Mouse (Mus musculus) retina, postnatal 1 day (tissue): ENCODE measurements at regions not wholly inside any gene's neighbourhood (a gene's known extent, or its start where the extent isn't known, plus 50 kb on each side); places are given as distances from the start of the nearest gene placed in this dataset.

Experiments used
- DNase-seq: peaks from one replicate; pipeline ENCODE4 v3.0.0-alpha.2; 2012

DNA sequence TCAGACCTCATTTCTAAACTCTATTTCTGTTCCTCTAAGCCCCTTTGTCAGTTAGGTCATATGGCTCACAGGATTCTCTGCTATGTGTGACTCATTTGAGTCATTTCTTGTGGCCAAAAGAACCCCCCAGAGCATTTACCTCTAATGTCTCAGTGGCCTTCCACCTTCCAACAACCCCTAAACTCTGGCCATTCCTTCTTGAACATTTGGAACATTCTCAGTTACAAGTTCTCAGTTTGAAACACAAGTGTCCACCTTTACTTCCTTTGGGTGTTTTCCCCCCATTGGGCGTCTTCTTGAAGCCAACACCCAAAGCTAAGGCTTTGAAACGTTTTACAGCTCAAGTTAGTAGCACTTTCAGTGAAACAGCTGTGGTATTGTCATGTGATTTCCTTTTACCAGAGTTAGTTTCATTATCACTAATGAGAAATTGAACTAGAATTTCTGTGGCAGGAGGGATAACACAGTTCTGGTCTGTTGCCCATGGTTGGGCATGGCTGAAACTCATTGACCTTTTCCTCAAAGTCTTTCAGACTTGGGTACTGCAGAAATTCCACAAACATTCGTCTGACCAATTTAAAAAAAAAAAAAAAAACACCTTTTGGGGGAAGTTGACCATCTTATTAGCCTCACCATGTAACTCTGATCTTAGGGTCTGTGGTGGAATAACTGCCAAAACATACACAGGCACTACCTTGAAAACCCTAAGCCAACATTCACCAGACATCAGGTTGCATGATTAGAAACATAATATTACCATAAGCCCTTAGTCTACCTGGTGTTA, 201.8 kb downstream of the Nfkbiz start:
- DNase-seq: no peak

GRCm38 (mm10) chr16:55636224-55636623, 202.5 kb downstream of the Nfkbiz start:
- no peak for DNase-seq

DNA sequence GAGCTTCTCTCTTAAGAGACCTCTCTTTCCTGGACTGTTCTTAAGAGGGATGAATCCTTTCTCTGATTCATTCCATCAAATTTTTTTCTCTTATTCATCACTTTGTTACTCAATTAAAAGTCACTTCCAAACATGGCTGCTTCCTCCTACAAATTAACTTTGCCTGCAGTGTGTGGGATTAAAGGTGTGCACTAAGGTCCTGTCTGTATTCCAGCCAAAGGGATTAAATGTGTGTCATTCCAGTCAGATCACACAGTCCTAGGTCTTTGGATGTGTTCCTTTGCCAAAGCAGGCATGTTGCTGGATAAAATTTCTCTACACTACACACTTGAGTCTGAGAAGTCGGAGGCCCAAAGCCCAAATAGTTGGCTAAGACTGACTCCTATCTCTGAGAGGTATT, 204.0 kb downstream of the Nfkbiz start:
- DNase-seq: no peak

- no peak for DNase-seq
These were observed 206.5 kb downstream of the Nfkbiz start for GRCm38 (mm10) chr16:55632220-55632619.

DNA sequence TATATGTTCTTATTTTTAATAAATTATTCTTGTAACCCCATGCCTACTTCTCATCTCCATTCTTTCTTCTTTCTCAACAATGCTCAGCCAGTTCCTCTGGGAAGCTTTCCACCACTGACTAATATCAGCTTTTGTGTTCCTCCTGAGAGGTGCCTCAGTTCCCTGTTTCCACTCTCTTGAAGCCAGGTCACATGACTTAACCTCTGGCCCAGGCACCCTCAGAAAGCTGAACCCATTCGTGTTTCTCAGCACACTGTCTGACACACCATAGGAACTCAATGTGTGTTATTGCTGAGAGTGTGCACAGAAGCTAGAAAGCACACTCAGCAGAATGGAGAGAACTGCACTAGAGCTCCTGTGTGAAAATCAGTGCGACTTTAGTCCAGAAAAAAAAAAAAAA, 207.1 kb downstream of the Nfkbiz start:
- DNase-seq: no peak

- no peak for DNase-seq
These were observed 207.7 kb downstream of the Nfkbiz start for GRCm38 (mm10) chr16:55631048-55631447.

- DNase-seq: no peak
These were observed 211.2 kb downstream of the Nfkbiz start for GRCm38 (mm10) chr16:55627531-55627930.

DNA sequence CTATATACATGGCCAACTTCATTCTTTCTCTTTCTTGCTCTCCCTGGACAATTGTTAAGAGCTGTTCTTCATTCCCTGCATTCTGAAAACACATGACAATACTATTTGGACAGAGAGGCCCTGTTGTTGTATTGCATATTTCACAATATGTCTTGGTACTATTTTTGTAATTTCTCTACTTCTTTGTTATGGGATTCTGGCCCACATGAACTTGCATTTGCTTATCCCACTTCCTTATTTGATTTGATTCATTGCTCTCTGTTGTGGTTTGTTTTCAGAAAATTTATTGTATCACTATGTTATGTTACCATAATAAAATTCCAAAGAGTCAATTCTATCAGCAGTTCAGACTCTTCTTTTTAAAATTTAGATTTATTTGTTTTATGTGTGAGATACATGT, 215.3 kb downstream of the Nfkbiz start:
- no peak for DNase-seq

- no peak for DNase-seq
These were observed 219.0 kb downstream of the Nfkbiz start for GRCm38 (mm10) chr16:55619731-55620130.

GRCm38 (mm10) chr16:55617958-55618357, 220.7 kb downstream of the Nfkbiz start:
- DNase-seq: no peak

- no peak for DNase-seq
These were observed 221.2 kb downstream of the Nfkbiz start for GRCm38 (mm10) chr16:55617506-55617905.

- DNase-seq: peak; percentile 56
These were observed 222.1 kb downstream of the Nfkbiz start for GRCm38 (mm10) chr16:55616408-55617120.

DNA sequence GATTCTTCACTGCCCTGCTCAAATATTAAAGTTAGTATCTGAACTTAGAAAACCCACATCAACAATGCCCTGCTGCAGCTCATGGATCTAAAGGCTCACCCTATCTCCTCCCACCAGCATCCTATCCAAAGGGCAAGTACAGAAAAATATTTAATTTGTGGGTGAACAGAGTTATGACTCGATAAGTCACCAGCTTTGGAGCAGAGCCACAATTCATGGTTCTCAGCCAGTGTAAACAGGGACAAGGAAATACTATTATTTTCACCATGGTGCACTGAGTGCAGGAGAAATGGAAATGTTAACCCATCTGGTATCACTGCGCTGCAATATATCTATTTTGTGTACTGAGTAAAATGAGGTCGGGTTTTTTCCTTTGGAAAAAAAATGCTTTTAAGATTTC, 225.8 kb downstream of the Nfkbiz start:
- DNase-seq: no peak

- no peak for DNase-seq
These were observed 226.7 kb downstream of the Nfkbiz start for GRCm38 (mm10) chr16:55612001-55612400.

DNA sequence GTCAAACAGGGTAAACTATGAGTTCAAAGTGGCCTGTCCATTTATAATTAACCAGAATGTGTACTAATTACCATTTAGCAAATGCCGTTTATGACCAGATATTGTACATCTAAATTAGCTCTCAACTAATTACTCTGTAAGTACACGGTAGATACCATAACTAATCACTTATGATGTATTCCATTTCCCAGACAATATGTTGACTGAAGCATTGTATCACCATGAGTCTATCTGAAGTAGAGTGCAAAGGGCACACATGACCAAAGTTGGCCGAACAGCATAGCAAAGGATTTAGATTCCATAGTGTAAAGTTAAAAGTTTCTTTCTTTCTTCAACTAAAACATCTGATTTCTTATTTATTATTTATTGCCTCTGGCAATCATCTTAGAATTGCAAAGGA, 227.5 kb downstream of the Nfkbiz start:
- DNase-seq: no peak

DNA sequence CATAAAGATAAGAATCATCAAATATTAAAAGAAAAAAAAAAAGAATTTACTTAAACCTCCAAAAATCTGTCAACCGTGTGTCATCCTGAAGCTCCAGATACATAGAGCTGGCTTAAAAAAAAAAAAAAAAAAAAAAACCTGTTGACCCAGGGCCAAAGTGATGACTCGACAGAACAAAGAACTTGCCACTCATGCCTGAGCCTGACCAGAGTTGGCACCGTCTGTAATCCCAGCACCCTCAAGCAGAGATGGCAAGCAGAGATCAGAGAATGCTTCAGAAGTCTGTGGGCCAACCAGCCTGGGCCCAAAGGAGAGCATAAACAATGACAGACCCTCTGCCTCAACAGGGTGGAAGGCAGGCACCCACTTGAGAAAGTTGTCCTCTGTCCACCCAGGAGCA, 230.3 kb downstream of the Nfkbiz start:
- DNase-seq: no peak

DNA sequence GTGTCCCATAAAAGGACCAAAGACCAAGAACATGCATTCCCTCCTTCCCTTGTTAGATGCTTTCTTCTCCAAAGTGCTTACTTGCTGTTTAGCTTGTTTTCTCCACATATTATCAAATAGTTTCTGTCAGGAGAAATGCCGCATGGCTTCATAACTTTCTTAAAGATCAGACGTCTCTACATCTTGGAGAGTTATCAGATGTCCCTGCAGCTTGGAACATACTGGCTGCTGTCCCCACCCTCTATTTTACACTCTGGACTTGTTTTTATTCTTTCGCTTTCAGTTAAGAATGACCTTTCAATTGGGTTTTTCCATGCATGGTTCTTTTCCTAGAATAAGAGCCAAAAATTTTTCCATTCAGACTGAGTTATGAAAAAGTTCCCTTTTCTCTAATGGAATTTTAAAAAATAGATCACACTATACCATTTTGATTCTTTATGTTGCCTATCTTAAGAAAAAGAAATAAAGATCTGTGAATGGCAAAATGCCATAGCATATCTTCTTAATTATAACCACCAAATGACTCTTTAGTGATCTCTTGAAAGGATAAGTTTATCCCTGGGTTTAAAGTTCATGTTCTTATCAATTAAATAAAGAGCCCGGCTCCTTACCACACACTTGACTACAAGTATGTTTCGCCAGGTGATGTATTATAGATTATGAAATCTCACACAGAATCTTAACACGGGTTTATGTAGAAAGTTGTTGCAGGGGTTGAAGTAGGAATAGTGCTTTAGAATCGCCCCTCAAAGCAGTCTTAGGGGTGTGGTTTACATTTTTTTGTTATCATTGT, 232.1 kb downstream of the Nfkbiz start:
- DNase-seq: no peak

DNA sequence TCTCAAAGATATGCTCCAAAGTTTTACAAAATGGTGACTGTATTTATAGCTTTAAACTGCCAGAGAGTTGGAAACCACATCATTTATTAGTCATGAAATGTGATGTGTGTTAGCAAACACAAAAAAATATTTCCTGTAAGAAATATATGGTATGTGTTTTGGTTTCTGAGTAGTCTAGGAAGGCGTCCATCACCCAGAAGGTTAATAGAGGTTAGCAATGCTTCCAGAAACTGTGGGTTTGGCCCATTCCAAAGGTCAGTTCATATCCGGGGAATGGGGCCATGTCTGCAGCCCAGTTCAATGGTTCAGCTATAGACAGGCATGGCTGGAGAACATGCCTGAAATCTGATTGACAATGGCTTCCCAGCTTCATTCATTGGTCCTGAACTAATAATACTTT, 235.1 kb downstream of the Nfkbiz start:
- DNase-seq: no peak

GRCm38 (mm10) chr16:55589382-55589956, 249.2 kb downstream of the Nfkbiz start:
- DNase-seq: no peak

DNA sequence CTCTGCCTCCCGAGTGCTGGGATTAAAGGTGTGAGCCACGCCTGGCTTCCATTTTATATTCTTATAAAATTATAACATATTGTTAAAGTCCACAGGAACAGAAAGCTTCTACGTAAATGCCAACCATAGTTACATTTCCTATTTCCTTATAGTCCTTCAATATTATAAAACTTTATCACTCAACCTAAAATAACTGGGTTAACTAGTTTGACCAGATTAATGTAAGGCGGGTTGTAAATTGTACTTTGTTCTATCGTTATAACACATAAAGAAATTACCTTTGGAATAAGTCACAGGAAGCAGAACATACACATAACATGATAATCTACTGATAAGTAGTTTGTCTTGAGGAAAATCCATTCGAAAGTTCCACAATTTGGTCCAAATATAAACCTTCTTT, 251.6 kb downstream of the Nfkbiz start:
- no peak for DNase-seq

DNA sequence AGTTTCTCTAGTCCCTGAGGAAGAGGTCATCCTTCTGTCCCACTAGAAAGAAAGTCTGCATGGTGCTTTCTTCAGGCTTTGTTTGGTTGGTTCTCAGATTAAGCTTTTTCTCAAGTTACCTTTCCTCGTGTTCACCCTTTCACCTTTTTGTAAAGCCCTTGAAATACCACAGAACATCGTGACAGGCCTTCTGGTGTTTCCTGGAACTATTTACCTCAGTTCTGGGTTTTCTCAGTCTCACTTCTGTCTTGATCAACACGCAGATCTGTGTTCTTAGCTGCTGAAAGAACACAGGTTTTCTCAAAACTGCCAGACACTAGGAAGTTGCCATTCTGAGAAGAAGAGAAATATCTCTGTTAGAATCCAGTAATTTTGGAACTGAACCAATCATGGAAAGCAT, 255.8 kb downstream of the Nfkbiz start:
- DNase-seq: no peak

DNA sequence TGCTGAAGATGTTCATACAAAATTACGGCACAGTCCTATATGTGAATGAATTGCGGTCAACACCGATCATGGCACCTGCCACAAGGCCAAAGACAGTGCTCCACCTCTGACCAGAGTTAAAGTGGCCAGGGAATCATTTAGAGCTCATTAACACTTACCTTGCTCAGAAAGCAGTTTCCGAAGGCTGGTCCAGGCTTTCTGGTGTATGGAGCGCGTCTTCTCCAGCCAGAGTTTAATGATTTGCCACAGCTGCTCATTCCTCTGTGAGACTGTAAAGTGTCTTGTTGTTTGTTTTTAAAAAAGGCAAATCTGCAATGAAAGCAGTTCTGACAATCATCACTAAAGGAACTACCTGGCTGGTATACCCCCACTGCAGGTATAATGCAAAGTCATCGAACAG, 256.7 kb downstream of the Nfkbiz start:
- DNase-seq: no peak

- DNase-seq: no peak
These were observed 257.9 kb downstream of the Nfkbiz start for GRCm38 (mm10) chr16:55580827-55581226.
